Mouse (Mus musculus): ENCODE measurements around the gene Vmn1r189. TPM values are rescaled to one million over a fixed set of nuclear protein-coding genes. Genes with fewer than 3 reads are reported as not detected.
"Not testable (repeated sequence)": the region's sequence is repeated elsewhere in the genome, so short reads cannot be mapped to it uniquely, and the experiment has no call there.

Gene Vmn1r189
- polyA plus RNA-seq (2015; fragmentation: Nextera tagmentation; extraction: Ambion mirVana): not detected in 2 replicates

DNA sequence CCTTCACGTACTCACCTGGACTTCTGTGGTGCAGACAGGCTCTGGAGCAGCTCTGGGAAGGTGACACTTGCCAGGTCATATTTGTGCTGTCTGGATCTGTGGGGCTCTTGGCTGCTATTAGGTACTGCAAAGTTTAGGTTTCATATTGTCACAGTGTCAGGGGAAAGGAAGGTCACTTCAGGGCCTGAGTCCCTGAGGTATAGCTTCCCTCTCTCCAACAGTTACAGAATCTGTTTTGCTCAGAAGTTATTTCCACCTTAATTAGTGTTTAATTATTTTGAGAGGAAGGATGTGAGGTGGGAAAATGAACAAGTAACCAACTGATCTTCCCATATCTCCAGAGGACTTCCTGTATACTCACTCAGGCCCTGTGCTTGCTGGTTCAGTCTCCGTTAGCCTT, at the start of gene Vmn1r189:
Vmn1r189 (minus strand) TSS at position 101 of the 400 bp plus-strand sequence.
- not testable (repeated sequence) for H3K27ac ChIP-seq (replicated peaks); H3K4me3 ChIP-seq (replicated peaks); H3K36me3 ChIP-seq (replicated peaks); H3K9me3 ChIP-seq (replicated peaks); H3K4me2 ChIP-seq; H3K9ac ChIP-seq; H3K4me1 ChIP-seq (replicated peaks); H3K27me3 ChIP-seq; ATAC-seq (ENCODE audit: insufficient read depth)
- 56% methylated on average over 2 of the region's 2 CpGs for WGBS (ENCODE audit: insufficient replicate concordance)

DNA sequence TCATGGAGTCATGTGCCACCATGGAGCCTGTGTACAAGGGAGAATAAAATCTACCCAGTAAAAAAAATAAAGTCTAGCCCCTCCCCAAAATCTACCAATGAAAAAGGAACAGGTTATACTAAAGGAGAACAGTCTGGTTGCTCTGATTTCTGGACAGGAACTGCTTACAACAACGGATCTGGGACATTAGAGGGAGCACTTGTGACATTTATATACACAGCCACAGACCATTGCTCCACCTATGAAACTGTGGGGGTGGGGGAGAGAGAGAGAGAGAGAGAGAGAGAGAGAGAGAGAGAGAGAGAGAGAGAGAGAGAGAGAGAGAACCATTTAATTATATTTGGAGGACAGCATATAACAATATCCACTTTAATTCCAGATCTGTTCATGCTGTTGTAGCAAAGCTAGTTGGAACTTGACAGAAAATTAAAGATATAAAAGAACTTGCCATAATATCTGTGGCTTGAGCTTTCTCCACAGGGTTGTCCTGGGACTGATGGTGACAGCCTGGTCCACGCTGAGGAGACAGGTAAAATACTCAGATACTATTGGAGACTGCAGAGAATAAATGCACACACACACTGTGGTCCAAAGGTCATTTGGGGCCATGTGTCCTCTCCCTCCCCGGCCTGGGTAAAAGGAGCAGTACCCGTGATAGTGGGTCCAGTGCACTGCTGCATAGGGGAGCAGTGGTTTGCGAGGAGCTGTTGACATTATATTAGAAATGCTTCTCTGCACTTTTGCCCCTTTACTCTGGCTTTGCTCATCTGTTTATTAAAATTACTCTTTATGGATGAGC, 31.1 kb upstream of the Vmn1r189 start:
- not testable (repeated sequence) for H3K4me2 ChIP-seq; H3K4me3 ChIP-seq (replicated peaks); H3K4me1 ChIP-seq (replicated peaks); H3K9me3 ChIP-seq (replicated peaks); H3K27me3 ChIP-seq; H3K9ac ChIP-seq; H3K27ac ChIP-seq (replicated peaks); H3K36me3 ChIP-seq (replicated peaks); ATAC-seq (ENCODE audit: insufficient read depth)
- WGBS (ENCODE audit: insufficient replicate concordance): 43% methylated on average over 5 of the region's 5 CpGs

DNA sequence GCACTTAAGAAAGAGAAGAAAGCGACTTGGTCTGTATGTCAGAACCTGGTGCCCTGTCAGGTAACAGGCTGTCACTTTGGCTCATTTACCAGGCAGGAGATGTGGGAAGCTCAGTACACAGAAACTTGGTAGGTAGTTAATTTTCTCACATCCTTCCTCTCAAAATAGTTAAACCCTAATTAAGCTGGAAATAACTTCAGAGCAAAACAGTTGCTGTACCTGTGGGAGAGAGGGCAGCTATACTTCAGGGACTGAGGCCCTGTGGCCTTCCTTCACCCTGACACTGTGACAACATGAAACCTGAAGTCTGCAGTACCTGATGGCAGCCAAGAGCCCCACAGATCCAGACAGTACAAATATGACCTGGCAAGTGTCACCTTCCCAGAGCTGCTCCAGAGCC, 21.5 kb downstream of the Vmn1r189 start, which contains the start of gene Vmn1r188:
Vmn1r188 (plus strand) TSS at position 301 of the 400 bp plus-strand sequence.
- H3K4me1 ChIP-seq (replicated peaks); H3K4me3 ChIP-seq (replicated peaks); H3K9ac ChIP-seq; H3K9me3 ChIP-seq (replicated peaks); H3K27me3 ChIP-seq; H3K36me3 ChIP-seq (replicated peaks); H3K27ac ChIP-seq (replicated peaks); ATAC-seq (ENCODE audit: insufficient read depth); H3K4me2 ChIP-seq: not testable (repeated sequence)
- 50% methylated on average over 1 of the region's 1 CpGs for WGBS (ENCODE audit: insufficient replicate concordance)

DNA sequence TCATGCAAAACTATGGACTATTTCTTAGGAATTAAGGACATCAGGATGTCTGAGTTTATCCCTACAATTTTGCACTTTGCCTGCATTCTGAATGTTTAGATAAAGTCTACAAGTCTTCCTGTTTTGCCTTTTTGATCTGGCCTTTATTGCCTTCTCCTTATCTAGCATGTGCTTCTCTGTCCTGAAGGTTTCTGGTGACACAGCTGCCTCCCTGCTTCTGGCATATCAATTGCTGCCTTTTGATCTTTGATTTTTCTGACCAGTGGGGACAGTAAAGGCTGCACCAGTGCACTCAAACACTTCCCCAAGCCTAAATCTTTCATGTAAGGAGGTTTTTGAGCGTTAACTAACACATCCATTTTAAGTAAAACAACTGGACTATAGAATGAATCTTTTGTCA, 42.2 kb downstream of the Vmn1r189 start:
- Histone ChIP-seq H3K4me1 (replicated peaks) (no peaks in the 10 kb centered on the region), H3K36me3 (replicated peaks) (no peaks in the 10 kb centered on the region), H3K9me3 (replicated peaks) (no peaks in the 10 kb centered on the region), H3K4me3 (replicated peaks) (no peak overlapping the region), H3K4me2 (no peak overlapping the region), H3K9ac (no peak overlapping the region), H3K27ac (replicated peaks) (no peak overlapping the region), H3K27me3 (no peaks in the 10 kb centered on the region)
- ATAC-seq (ENCODE audit: insufficient read depth): no peak
- 26% methylated on average over 1 of the region's 1 CpGs for whole genome bisulfite sequencing (ENCODE audit: insufficient replicate concordance)

DNA sequence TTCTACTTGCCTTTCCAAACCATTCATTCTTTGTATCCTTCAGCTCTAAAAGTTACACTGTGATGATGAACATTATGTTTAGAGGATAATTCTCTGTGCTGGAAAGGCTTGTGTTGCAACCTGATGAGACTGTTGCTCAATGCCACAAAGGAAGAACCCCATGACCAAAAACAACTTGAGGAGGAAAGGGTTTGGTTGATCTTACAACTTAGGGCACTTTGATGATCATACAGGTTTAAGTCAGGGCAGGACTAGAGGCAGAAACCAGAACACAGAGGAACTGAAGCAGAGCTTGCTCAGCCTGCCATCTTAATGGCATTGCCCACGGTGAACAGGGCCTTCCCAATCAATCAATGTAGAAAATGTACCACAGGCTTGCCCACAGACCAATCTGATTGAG, 44.2 kb downstream of the Vmn1r189 start:
- Histone ChIP-seq H3K36me3 (replicated peaks) (no peaks in the 10 kb centered on the region), H3K27ac (replicated peaks) (no peak overlapping the region), H3K4me3 (replicated peaks) (no peak overlapping the region), H3K27me3 (no peaks in the 10 kb centered on the region), H3K4me1 (replicated peaks) (no peaks in the 10 kb centered on the region), H3K9ac (no peak overlapping the region), H3K4me2 (no peak overlapping the region), H3K9me3 (replicated peaks) (no peaks in the 10 kb centered on the region)
- 37% methylated on average over 1 of the region's 1 CpGs for WGBS (ENCODE audit: insufficient replicate concordance)
- no peak for ATAC-seq (ENCODE audit: insufficient read depth)

DNA sequence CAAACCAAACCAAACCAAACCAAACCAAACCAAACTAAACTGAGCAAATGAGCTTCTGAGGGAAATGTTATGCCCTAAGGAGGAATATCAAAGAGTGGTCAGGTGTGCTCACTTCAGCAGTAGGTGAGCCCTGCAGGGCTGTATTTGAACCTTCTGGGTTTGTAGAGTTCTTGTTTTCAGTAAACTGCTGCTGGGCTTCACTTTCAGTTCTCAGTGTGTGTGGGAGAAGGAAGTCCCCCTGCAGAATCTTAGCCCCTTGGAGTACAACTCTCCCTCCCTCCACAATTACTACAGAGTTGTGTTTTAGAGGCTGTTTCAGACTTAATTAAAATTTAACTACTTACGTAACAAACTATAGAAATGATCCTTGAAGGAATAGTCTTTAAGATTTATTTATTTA, 51.9 kb downstream of the Vmn1r189 start:
- Histone ChIP-seq H3K36me3 (replicated peaks) (no peaks in the 10 kb centered on the region), H3K4me3 (replicated peaks) (no peak overlapping the region), H3K9ac (no peak overlapping the region), H3K27ac (replicated peaks) (no peak overlapping the region), H3K27me3 (no peaks in the 10 kb centered on the region; the same call in 1 of the 2 replicates), H3K9me3 (replicated peaks) (no peaks in the 10 kb centered on the region), H3K4me1 (replicated peaks) (peaks cover 29% of the 10 kb centered on the region), H3K4me2 (no peak overlapping the region)
- no peak for ATAC-seq (ENCODE audit: insufficient read depth)
- 78% methylated on average over 1 of the region's 1 CpGs for WGBS (ENCODE audit: insufficient replicate concordance)

DNA sequence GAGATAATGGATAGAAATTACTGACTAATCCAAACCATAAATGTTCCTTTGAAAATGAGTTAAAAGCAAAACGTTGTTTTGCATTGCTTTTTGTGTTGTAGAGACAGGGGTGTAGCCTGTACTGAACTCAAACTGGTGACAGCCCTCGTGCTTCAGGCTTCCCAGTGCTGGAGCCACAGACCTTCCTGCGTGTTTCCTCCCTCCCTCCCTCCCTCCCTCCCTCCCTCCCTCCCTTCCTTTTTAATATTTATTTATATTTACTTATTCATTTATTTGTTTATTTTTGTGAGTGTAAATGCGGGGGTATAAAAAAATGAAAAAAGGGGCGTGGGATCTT, 54.1 kb downstream of the Vmn1r189 start:
- Histone ChIP-seq H3K9ac (peak overlapping the region; percentile 54), H3K4me3 (replicated peaks) (peak overlapping the region; percentile 61)
- ATAC-seq (ENCODE audit: insufficient read depth): no peak

DNA sequence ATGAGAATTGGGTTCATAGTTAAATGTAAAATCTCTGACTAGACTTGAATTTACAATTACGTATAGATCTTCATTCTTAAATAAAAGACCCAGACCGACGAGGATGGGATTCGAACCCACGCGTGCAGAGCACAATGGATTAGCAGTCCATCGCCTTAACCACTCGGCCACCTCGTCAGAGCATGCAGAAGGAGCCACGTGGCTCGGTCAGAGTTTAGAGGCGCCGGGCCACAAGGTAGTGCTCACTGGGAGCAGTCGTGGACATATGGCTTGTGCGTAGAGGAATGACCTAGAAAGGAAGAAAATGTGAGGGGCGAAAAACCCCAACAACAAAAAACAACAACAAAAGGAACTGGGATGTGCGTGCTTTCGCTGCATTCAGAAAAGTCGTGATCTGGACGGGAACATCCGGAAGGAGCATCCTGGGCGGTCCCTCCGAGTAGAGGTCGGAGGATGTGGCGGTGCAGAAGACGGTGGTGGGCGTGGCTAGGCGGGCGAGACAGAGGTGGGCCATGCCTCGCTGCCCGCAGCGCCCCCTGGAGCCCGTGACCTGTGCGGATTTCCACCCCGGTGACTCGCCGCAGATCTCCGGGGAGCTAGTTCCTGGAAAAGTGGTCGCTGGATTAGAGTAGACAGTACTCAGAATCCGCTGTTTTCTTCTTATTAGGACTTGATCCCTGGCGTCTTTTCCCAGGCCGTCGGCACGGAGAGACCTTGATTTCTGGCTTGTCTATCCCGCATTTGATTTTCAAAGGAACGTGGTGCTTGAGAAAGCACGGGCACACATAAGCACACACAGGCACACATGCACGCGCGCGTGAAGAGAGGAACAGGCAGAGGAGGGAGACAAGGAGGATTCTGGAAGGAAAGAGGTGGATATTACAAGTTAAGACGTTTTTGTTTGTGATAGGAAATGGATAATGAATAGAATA, 54.8 kb downstream of the Vmn1r189 start:
- peak overlapping the region; percentile 54 for H3K9ac ChIP-seq
- H3K9me3 ChIP-seq (replicated peaks): no peaks in the 10 kb centered on the region
- H3K27ac ChIP-seq (replicated peaks): peak overlapping the region; percentile 65
- WGBS (ENCODE audit: insufficient replicate concordance): under 1% methylated on average over 52 of the region's 52 CpGs
- H3K36me3 ChIP-seq (replicated peaks): no peaks in the 10 kb centered on the region
- H3K4me3 ChIP-seq (replicated peaks): peak overlapping the region; percentile 61
- H3K4me1 ChIP-seq (replicated peaks): peaks cover 37% of the 10 kb centered on the region
- peak overlapping the region; percentile 88 for H3K4me2 ChIP-seq
- H3K27me3 ChIP-seq: no peaks in the 10 kb centered on the region; the same call in 1 of the 2 replicates
- peak; percentile 95 for ATAC-seq (ENCODE audit: insufficient read depth)

More for the DNA sequence above, 54.1 kb downstream of the Vmn1r189 start:
- H3K9me3 ChIP-seq (replicated peaks): no peaks in the 10 kb centered on the region
- H3K27me3 ChIP-seq: no peaks in the 10 kb centered on the region; the same call in 1 of the 2 replicates
- 11% methylated on average over 5 of the region's 5 CpGs for WGBS (ENCODE audit: insufficient replicate concordance)
- peaks cover 33% of the 10 kb centered on the region for H3K4me1 ChIP-seq (replicated peaks)
- H3K36me3 ChIP-seq (replicated peaks): no peaks in the 10 kb centered on the region
- no peak overlapping the region for H3K27ac ChIP-seq (replicated peaks)
- H3K4me2 ChIP-seq: peak overlapping the region; percentile 88

Small RNA genes lying within 50 kb of the gene (microRNA-seq; reads per million reads assigned to microRNA genes)
- gene Gm26300: not detected

Other genes starting within 250 kb of the Vmn1r189 start
- 0.59 and 0.71 TPM in 2 replicates for gene Zfp184, start 160.7 kb downstream of the Vmn1r189 start, polyA plus RNA-seq (2015; fragmentation: Nextera tagmentation; extraction: Ambion mirVana)
- gene Pom121l2, start 124.6 kb downstream of the Vmn1r189 start, polyA plus RNA-seq (2015; fragmentation: Nextera tagmentation; extraction: Ambion mirVana): not detected in 2 replicates
- 0.62 and 1.0 TPM in 2 replicates for gene Prss16, start 96.1 kb downstream of the Vmn1r189 start, polyA plus RNA-seq (2015; fragmentation: Nextera tagmentation; extraction: Ambion mirVana)
- gene Hist1h2ah, start 70.3 kb downstream of the Vmn1r189 start, polyA plus RNA-seq (2015; fragmentation: Nextera tagmentation; extraction: Ambion mirVana): 9.5 and 11.4 TPM in 2 replicates
- 4.4 and 5.4 TPM in 2 replicates for gene Hist1h2bk, start 70.0 kb downstream of the Vmn1r189 start, polyA plus RNA-seq (2015; fragmentation: Nextera tagmentation; extraction: Ambion mirVana)
- gene Hist1h4i, start 64.5 kb downstream of the Vmn1r189 start, polyA plus RNA-seq (2015; fragmentation: Nextera tagmentation; extraction: Ambion mirVana): 40.8 and 42.0 TPM in 2 replicates
- gene Hist1h2ag, start 62.9 kb downstream of the Vmn1r189 start, polyA plus RNA-seq (2015; fragmentation: Nextera tagmentation; extraction: Ambion mirVana): 13.0 and 22.6 TPM in 2 replicates
- gene Hist1h2bj, start 62.6 kb downstream of the Vmn1r189 start, polyA plus RNA-seq (2015; fragmentation: Nextera tagmentation; extraction: Ambion mirVana): 17.5 and 18.4 TPM in 2 replicates
- not detected in 2 replicates for gene Vmn1r188, start 21.4 kb downstream of the Vmn1r189 start, polyA plus RNA-seq (2015; fragmentation: Nextera tagmentation; extraction: Ambion mirVana)
- not detected in 2 replicates for gene Vmn1r191, start 78.1 kb upstream of the Vmn1r189 start, polyA plus RNA-seq (2015; fragmentation: Nextera tagmentation; extraction: Ambion mirVana)
- gene Vmn1r192, start 85.3 kb upstream of the Vmn1r189 start, polyA plus RNA-seq (2015; fragmentation: Nextera tagmentation; extraction: Ambion mirVana): not detected in 2 replicates
- gene Vmn1r193, start 117.3 kb upstream of the Vmn1r189 start, polyA plus RNA-seq (2015; fragmentation: Nextera tagmentation; extraction: Ambion mirVana): not detected in 2 replicates
- gene Vmn1r194, start 138.4 kb upstream of the Vmn1r189 start, polyA plus RNA-seq (2015; fragmentation: Nextera tagmentation; extraction: Ambion mirVana): not detected in 2 replicates
- gene Vmn1r195, start 164.7 kb upstream of the Vmn1r189 start, polyA plus RNA-seq (2015; fragmentation: Nextera tagmentation; extraction: Ambion mirVana): not detected in 2 replicates
- gene Vmn1r196, start 184.1 kb upstream of the Vmn1r189 start, polyA plus RNA-seq (2015; fragmentation: Nextera tagmentation; extraction: Ambion mirVana): not detected in 2 replicates
- not detected in 2 replicates for gene Vmn1r197, start 218.8 kb upstream of the Vmn1r189 start, polyA plus RNA-seq (2015; fragmentation: Nextera tagmentation; extraction: Ambion mirVana)
- gene Vmn1r198, start 244.5 kb upstream of the Vmn1r189 start, polyA plus RNA-seq (2015; fragmentation: Nextera tagmentation; extraction: Ambion mirVana): not detected in 2 replicates

All from liver, embryonic 15.5 days (tissue).